Mouse (Mus musculus) lung, embryonic 16.5 days (tissue): ENCODE data around the gene Cnr2. TPM values are rescaled to one million over a fixed set of nuclear protein-coding genes. Genes with fewer than 3 reads are reported as not detected.

Source experiments
- ATAC-seq: fragments of 200-750 bp; cut with Nextera tagmentation; 2 replicates; pipeline ENCODE4 v1.8.0; 2017; ENCODE audit warnings: low read depth, mild to moderate bottlenecking, moderate library complexity
- H3K27ac ChIP-seq: fragments of 300-500 bp; sonication (generic); 2 replicates; pipeline ENCODE4 v1.5.1; 2014; ENCODE audit warnings: mild to moderate bottlenecking, control low read depth, low read length
- H3K27me3 ChIP-seq: fragments of 300-500 bp; sonication (generic); 2 replicates; pipeline ENCODE4 v1.6.1; 2014; ENCODE audit warnings: low read depth, low read length, mixed read lengths; ENCODE audit not compliant: control insufficient read depth, insufficient read depth
- H3K36me3 ChIP-seq: fragments of 300-500 bp; sonication (generic); 2 replicates; pipeline ENCODE4 v1.6.1; 2014; ENCODE audit warnings: low read length; ENCODE audit not compliant: control insufficient read depth, insufficient read depth
- H3K4me1 ChIP-seq: fragments of 300-500 bp; sonication (generic); replicated peaks from 2 replicates; pipeline ENCODE4 v1.6.1; 2014; ENCODE audit warnings: low read length, mixed read lengths; ENCODE audit not compliant: control insufficient read depth, insufficient read depth
- H3K4me2 ChIP-seq: fragments of 300-500 bp; sonication (generic); 2 replicates; pipeline ENCODE4 v1.6.1; 2014; ENCODE audit warnings: low read depth, low read length, control low read depth
- H3K4me3 ChIP-seq: fragments of 300-500 bp; sonication (generic); 2 replicates; pipeline ENCODE4 v1.5.1; 2014; ENCODE audit warnings: mild to moderate bottlenecking, low read length, control low read depth
- H3K9ac ChIP-seq: fragments of 300-500 bp; sonication (generic); 2 replicates; pipeline ENCODE4 v1.6.1; 2014; ENCODE audit warnings: low read length, control low read depth
- H3K9me3 ChIP-seq: fragments of 300-500 bp; sonication (generic); 2 replicates; pipeline ENCODE4 v1.6.1; 2016; ENCODE audit warnings: low read length; ENCODE audit not compliant: control insufficient read depth
- WGBS: fragments of 180-500 bp; shearing (Covaris S2); extraction: QIAGEN DNeasy Blood & Tissue Kit; methylation state at CpG from one replicate; pipeline ENCODE4 v1.1.7; 2014; 5-methylcytosine and 5-hydroxymethylcytosine counted together
- polyA plus RNA-seq: library from polyadenylated mRNA; unstranded; fragments of >200 nt; fragmentation: Nextera tagmentation; extraction: Ambion mirVana; gene quantifications from 2 replicates; pipeline ENCODE4 v1.2.1, GENCODE M21; 2015

Cnr2 gene
- polyA plus RNA-seq, 1 experiment from 2014 or later: 1.3 TPM

GRCm38 (mm10) chr4:135874564-135875535 lies 20.3 kb upstream of the Cnr2 start:
- Histone ChIP-seq H3K36me3 (peaks cover 14% of the 10 kb centered on the region), H3K4me2 (peak overlapping the region; percentile 66), H3K27me3 (no peaks in the 10 kb centered on the region), H3K4me1 (peaks cover 43% of the 10 kb centered on the region), H3K27ac (peak overlapping the region; percentile 100), H3K4me3 (peak overlapping the region; percentile 86), H3K9ac (peak overlapping the region; percentile 96), H3K9me3 (no peaks in the 10 kb centered on the region)
- ATAC-seq: no peak
- 72% methylated on average over 10 of the region's 10 CpGs for WGBS

- Histone ChIP-seq H3K4me1 (peaks cover 41% of the 10 kb centered on the region), H3K27me3 (no peaks in the 10 kb centered on the region), H3K36me3 (peaks cover 13% of the 10 kb centered on the region), H3K4me2 (peak overlapping the region; percentile 52), H3K4me3 (no peak overlapping the region), H3K9ac (peak overlapping the region; percentile 52), H3K27ac (peak overlapping the region; percentile 100), H3K9me3 (no peaks in the 10 kb centered on the region)
- WGBS: 30% methylated on average over 7 of the region's 7 CpGs
- ATAC-seq: no peak
Observed at GRCm38 (mm10) chr4:135875546-135875945, 19.6 kb upstream of the Cnr2 start.

- no peaks in the 10 kb centered on the region for H3K9me3 ChIP-seq
- peak overlapping the region; percentile 52 for H3K4me2 ChIP-seq
- no peaks in the 10 kb centered on the region for H3K27me3 ChIP-seq
- 4% methylated on average over 9 of the region's 9 CpGs for WGBS
- peak overlapping the region; percentile 100 for H3K27ac ChIP-seq
- peak; percentile 10 for ATAC-seq
- peaks cover 11% of the 10 kb centered on the region for H3K36me3 ChIP-seq
- peak overlapping the region; percentile 52 for H3K9ac ChIP-seq
- H3K4me3 ChIP-seq: peak overlapping the region; percentile 37
- peaks cover 39% of the 10 kb centered on the region for H3K4me1 ChIP-seq
Observed at GRCm38 (mm10) chr4:135875991-135876582, 19.1 kb upstream of the Cnr2 start.

GRCm38 (mm10) chr4:135876583-135877020 lies 18.6 kb upstream of the Cnr2 start:
- peak overlapping the region; percentile 52 for H3K9ac ChIP-seq
- peak; percentile 16 for ATAC-seq
- H3K27me3 ChIP-seq: no peaks in the 10 kb centered on the region
- peak overlapping the region; percentile 100 for H3K27ac ChIP-seq
- H3K4me3 ChIP-seq: peak overlapping the region; percentile 37
- peak overlapping the region; percentile 52 for H3K4me2 ChIP-seq
- H3K9me3 ChIP-seq: no peaks in the 10 kb centered on the region
- 3% methylated on average over 16 of the region's 16 CpGs for WGBS
- H3K36me3 ChIP-seq: peaks cover 8% of the 10 kb centered on the region
- H3K4me1 ChIP-seq: peaks cover 36% of the 10 kb centered on the region

GRCm38 (mm10) chr4:135877742-135878141 lies 17.5 kb upstream of the Cnr2 start:
- Histone ChIP-seq H3K9ac (no peak overlapping the region), H3K4me3 (no peak overlapping the region), H3K27ac (no peak overlapping the region), H3K9me3 (no peaks in the 10 kb centered on the region), H3K36me3 (0 out of 2 replicates have a peak, but pooled peaks cover under 1% of the 10 kb centered on the region), H3K27me3 (no peaks in the 10 kb centered on the region), H3K4me1 (peaks cover 31% of the 10 kb centered on the region), H3K4me2 (no peak overlapping the region)
- 48% methylated on average over 2 of the region's 2 CpGs for WGBS
- ATAC-seq: no peak

- H3K4me2 ChIP-seq: no peak overlapping the region
- no peaks in the 10 kb centered on the region for H3K27me3 ChIP-seq
- no peaks in the 10 kb centered on the region for H3K9me3 ChIP-seq
- H3K27ac ChIP-seq: no peak overlapping the region
- H3K4me1 ChIP-seq: peaks cover 41% of the 10 kb centered on the region
- no peaks in the 10 kb centered on the region for H3K36me3 ChIP-seq
- ATAC-seq: no peak
- no peak overlapping the region for H3K4me3 ChIP-seq
- WGBS: 63% methylated on average over 6 of the region's 6 CpGs
- H3K9ac ChIP-seq: no peak overlapping the region
Observed at GRCm38 (mm10) chr4:135879021-135879420, 16.2 kb upstream of the Cnr2 start.

- no peak for ATAC-seq
- 90% methylated on average over 6 of the region's 6 CpGs for WGBS
- Histone ChIP-seq H3K9me3 (no peaks in the 10 kb centered on the region), H3K27me3 (no peaks in the 10 kb centered on the region), H3K4me3 (no peak overlapping the region), H3K4me1 (peaks cover 34% of the 10 kb centered on the region), H3K36me3 (no peaks in the 10 kb centered on the region), H3K9ac (no peak overlapping the region), H3K4me2 (no peak overlapping the region), H3K27ac (no peak overlapping the region)
Observed at GRCm38 (mm10) chr4:135880018-135880417, 15.2 kb upstream of the Cnr2 start.

- H3K9me3 ChIP-seq: no peaks in the 10 kb centered on the region
- no peak overlapping the region for H3K4me2 ChIP-seq
- H3K27me3 ChIP-seq: no peaks in the 10 kb centered on the region
- no peak for ATAC-seq
- no peaks in the 10 kb centered on the region for H3K36me3 ChIP-seq
- 86% methylated on average over 10 of the region's 10 CpGs for WGBS
- H3K9ac ChIP-seq: no peak overlapping the region
- no peak overlapping the region for H3K4me3 ChIP-seq
- H3K4me1 ChIP-seq: peaks cover 28% of the 10 kb centered on the region
- H3K27ac ChIP-seq: no peak overlapping the region
Observed at GRCm38 (mm10) chr4:135880576-135880975, 14.6 kb upstream of the Cnr2 start.

- WGBS: 62% methylated on average over 6 of the region's 6 CpGs
- H3K4me3 ChIP-seq: no peak overlapping the region
Observed at GRCm38 (mm10) chr4:135882023-135882422, 13.2 kb upstream of the Cnr2 start.

More at GRCm38 (mm10) chr4:135882023-135882422, 13.2 kb upstream of the Cnr2 start:
- no peak overlapping the region for H3K4me2 ChIP-seq
- ATAC-seq: no peak
- no peaks in the 10 kb centered on the region for H3K36me3 ChIP-seq
- H3K9ac ChIP-seq: no peak overlapping the region
- peaks cover 13% of the 10 kb centered on the region for H3K4me1 ChIP-seq
- H3K27me3 ChIP-seq: no peaks in the 10 kb centered on the region
- H3K9me3 ChIP-seq: no peaks in the 10 kb centered on the region
- H3K27ac ChIP-seq: no peak overlapping the region
